Comparison of ENCODE assay signal across 9 mouse cellular contexts in genomic region chr7:73585114-73586032, GRCm38 (mm10). TPM values are rescaled to one million over a fixed set of nuclear protein-coding genes. Genes with fewer than 3 reads are reported as not detected.
A peak's percentile ranks its signal among the peaks of the same experiment; 100 is the strongest.
DNase-seq lines count a peak whose midpoint lies in the region; ATAC-seq lines count a peak whose summit lies in the region.
"Had no signal": no experiment of that assay in that cellular context is flagged by ENCODE, and none has a peak within 500 bp of the region (broad histone marks: within the 10 kb centered on the region; RNA-seq: fewer than 3 reads in every experiment).

No protein-coding gene starts in this region.

- no peak overlapping the region for H3K9ac ChIP-seq in heart, embryonic 11.5 days (ENCODE audit: low read depth, low read length)
- H3K9ac ChIP-seq in stomach, embryonic 15.5 days = no peak overlapping the region

- WGBS in heart, embryonic 11.5 days (ENCODE audit: insufficient replicate concordance) = 72% methylated on average over 21 of the region's 22 CpGs
- 90% methylated on average over 22 of the region's 22 CpGs for WGBS in limb, embryonic 10.5 days
- WGBS in stomach, embryonic 15.5 days = 64% methylated on average over 22 of the region's 22 CpGs

- intact Hi-C loops in gastrocnemius, postnatal 14 days (cut with DNase I; ENCODE audit: low total_unique reads) = no loop called here

- no peak for ATAC-seq in heart, embryonic 11.5 days (replicated peaks; ENCODE audit: insufficient number of reproducible peaks, low FRiP score, low TSS enrichment)
- ATAC-seq in stomach, embryonic 15.5 days (ENCODE audit: insufficient read depth, low FRiP score, low read depth) = no peak

- H3K4me2 ChIP-seq in heart, embryonic 11.5 days = peak overlapping the region; percentile 21; the same call in 1 of the 2 replicates
- H3K4me2 ChIP-seq in stomach, embryonic 15.5 days = peak overlapping the region; percentile 11; the same call in 1 of the 2 replicates

- no peak for DNase-seq in heart, adult 18-20 months
- DNase-seq in thymus, postnatal 14 days = peak; percentile 48
- no peak for DNase-seq in thymus, postnatal 10 days (ENCODE audit: low spot score in 2 of 2)
- no peak for DNase-seq in limb, embryonic 10.5 days (ENCODE audit: low spot score)
- DNase-seq in adrenal gland, postnatal 25 days = no peak
- no peak for DNase-seq in gastrocnemius, postnatal 14 days
- DNase-seq: cerebellum, adult 8-10 months had no signal

- no peak overlapping the region for H3K4me3 ChIP-seq in heart, embryonic 11.5 days (ENCODE audit: low read depth, low read length)
- no peak overlapping the region for H3K4me3 ChIP-seq in limb, embryonic 10.5 days
- H3K4me3 ChIP-seq in stomach, embryonic 15.5 days (replicated peaks) = no peak overlapping the region

- peak overlapping the region; percentile 87 for H3K27ac ChIP-seq in heart, embryonic 11.5 days (ENCODE audit: low read depth, low read length)
- peak overlapping the region; percentile 61; the same call in 1 of the 2 replicates for H3K27ac ChIP-seq in limb, embryonic 10.5 days
- H3K27ac ChIP-seq in stomach, embryonic 15.5 days = peak overlapping the region; percentile 94

- no peaks in the 10 kb centered on the region for H3K9me3 ChIP-seq in heart, embryonic 11.5 days (replicated peaks; ENCODE audit: control insufficient read depth, low read length)
- H3K9me3 ChIP-seq in limb, embryonic 10.5 days (replicated peaks) = no peaks in the 10 kb centered on the region
- no peaks in the 10 kb centered on the region for H3K9me3 ChIP-seq in stomach, embryonic 15.5 days

- no peaks in the 10 kb centered on the region for H3K36me3 ChIP-seq in heart, embryonic 11.5 days (ENCODE audit: control insufficient read depth, insufficient read depth, low read length)
- H3K36me3 ChIP-seq in limb, embryonic 10.5 days = no peaks in the 10 kb centered on the region
- H3K36me3 ChIP-seq in stomach, embryonic 15.5 days = no peaks in the 10 kb centered on the region

- H3K4me1 ChIP-seq in heart, embryonic 11.5 days (ENCODE audit: control insufficient read depth, insufficient read depth, low read length) = peaks cover 26% of the 10 kb centered on the region
- peaks cover 33% of the 10 kb centered on the region for H3K4me1 ChIP-seq in limb, embryonic 10.5 days
- H3K4me1 ChIP-seq in stomach, embryonic 15.5 days = peaks cover 41% of the 10 kb centered on the region

- H3K27me3 ChIP-seq in heart, embryonic 11.5 days (ENCODE audit: control insufficient read depth, insufficient read depth, low read length) = no peaks in the 10 kb centered on the region
- H3K27me3 ChIP-seq in limb, embryonic 10.5 days (ENCODE audit: low read depth, poor library complexity, severe bottlenecking) = no peaks in the 10 kb centered on the region
- H3K27me3 ChIP-seq in stomach, embryonic 15.5 days (replicated peaks) = no peaks in the 10 kb centered on the region

RNA-seq across cellular contexts. Expression of gene Chd2, which starts 43.7 kb away (rescaled TPM):
- polyA plus RNA-seq in heart, embryonic 11.5 days (2014; fragmentation: Nextera tagmentation; extraction: Ambion mirVana) = 43.6 and 45.6 TPM in 2 replicates
- total RNA-seq in heart, adult 18-20 months (2021) = 10 to 100 TPM; 28.2 to 38.8 TPM
- 33.7 and 53.2 TPM in 2 replicates for polyA plus RNA-seq in limb, embryonic 10.5 days (2016; fragmentation: Nextera tagmentation; extraction: Ambion mirVana)
- polyA plus RNA-seq in stomach, embryonic 15.5 days (2015; fragmentation: Nextera tagmentation; extraction: Ambion mirVana) = 43.3 and 48.8 TPM in 2 replicates
- total RNA-seq in adrenal gland, postnatal 25 days (2021) = 50.0 and 57.4 TPM in 2 replicates
- total RNA-seq in gastrocnemius, postnatal 14 days (2021) = 10 to 100 TPM; 36.7 to 38.2 TPM
